Mouse (Mus musculus): ENCODE measurements around the gene Retnla. TPM values are rescaled to one million over a fixed set of nuclear protein-coding genes. Genes with fewer than 3 reads are reported as not detected.
"Not testable (repeated sequence)": the region's sequence is repeated elsewhere in the genome, so short reads cannot be mapped to it uniquely, and the experiment has no call there.

Retnla gene
- polyA plus RNA-seq, 1 experiment from 2014 or later, result not detected

GRCm38 (mm10) chr16:48865004-48865403 lies 22.7 kb downstream of the Retnla start:
- not testable (repeated sequence) for H3K36me3 ChIP-seq (replicated peaks; ENCODE audit: control insufficient read depth, insufficient read depth, low read depth, low read length); H3K4me1 ChIP-seq (ENCODE audit: control insufficient read depth, insufficient read depth, low read length); H3K4me2 ChIP-seq (ENCODE audit: low read depth, low read length); DNase-seq (ENCODE audit: low spot score); H3K9ac ChIP-seq (replicated peaks; ENCODE audit: low read length); H3K4me3 ChIP-seq (ENCODE audit: low read depth, low read length); H3K9me3 ChIP-seq (replicated peaks; ENCODE audit: control insufficient read depth, low read length); H3K27me3 ChIP-seq (ENCODE audit: control insufficient read depth, insufficient read depth, low read length); H3K27ac ChIP-seq (replicated peaks; ENCODE audit: low read depth, low read length); ATAC-seq (replicated peaks; ENCODE audit: insufficient number of reproducible peaks, low FRiP score, low TSS enrichment, low read depth)
- 89% methylated on average over 1 of the region's 1 CpGs for WGBS

- H3K4me1 ChIP-seq (ENCODE audit: control insufficient read depth, insufficient read depth, low read length), result no peaks in the 10 kb centered on the region
- H3K9me3 ChIP-seq (replicated peaks; ENCODE audit: control insufficient read depth, low read length), result no peaks in the 10 kb centered on the region
- H3K4me3 ChIP-seq (ENCODE audit: low read depth, low read length), result no peak overlapping the region
- WGBS, result 70% methylated on average over 2 of the region's 2 CpGs
- H3K27me3 ChIP-seq (ENCODE audit: control insufficient read depth, insufficient read depth, low read length), result no peaks in the 10 kb centered on the region
- no peak overlapping the region for H3K4me2 ChIP-seq (ENCODE audit: low read depth, low read length)
- ATAC-seq (replicated peaks; ENCODE audit: insufficient number of reproducible peaks, low FRiP score, low TSS enrichment, low read depth) (no peak), DNase-seq (ENCODE audit: low spot score) (no peak)
- H3K9ac ChIP-seq (replicated peaks; ENCODE audit: low read length), result no peak overlapping the region
- H3K36me3 ChIP-seq (replicated peaks; ENCODE audit: control insufficient read depth, insufficient read depth, low read depth, low read length), result no peaks in the 10 kb centered on the region
- no peak overlapping the region for H3K27ac ChIP-seq (replicated peaks; ENCODE audit: low read depth, low read length)
Observed at GRCm38 (mm10) chr16:48867690-48868089, 25.3 kb downstream of the Retnla start.

GRCm38 (mm10) chr16:48868663-48869062 lies 26.3 kb downstream of the Retnla start:
- Histone ChIP-seq H3K36me3 (replicated peaks; ENCODE audit: control insufficient read depth, insufficient read depth, low read depth, low read length) (no peaks in the 10 kb centered on the region), H3K9me3 (replicated peaks; ENCODE audit: control insufficient read depth, low read length) (no peaks in the 10 kb centered on the region), H3K4me1 (ENCODE audit: control insufficient read depth, insufficient read depth, low read length) (no peaks in the 10 kb centered on the region), H3K4me3 (ENCODE audit: low read depth, low read length) (no peak overlapping the region), H3K27me3 (ENCODE audit: control insufficient read depth, insufficient read depth, low read length) (no peaks in the 10 kb centered on the region), H3K27ac (replicated peaks; ENCODE audit: low read depth, low read length) (no peak overlapping the region), H3K9ac (replicated peaks; ENCODE audit: low read length) (no peak overlapping the region), H3K4me2 (ENCODE audit: low read depth, low read length) (no peak overlapping the region)
- ATAC-seq (replicated peaks; ENCODE audit: insufficient number of reproducible peaks, low FRiP score, low TSS enrichment, low read depth) (no peak), DNase-seq (ENCODE audit: low spot score) (no peak)
- 72% methylated on average over 1 of the region's 1 CpGs for WGBS

GRCm38 (mm10) chr16:48869671-48870070 lies 27.3 kb downstream of the Retnla start:
- H3K27ac ChIP-seq (replicated peaks; ENCODE audit: low read depth, low read length), result no peak overlapping the region
- H3K9me3 ChIP-seq (replicated peaks; ENCODE audit: control insufficient read depth, low read length), result no peaks in the 10 kb centered on the region
- no peaks in the 10 kb centered on the region for H3K36me3 ChIP-seq (replicated peaks; ENCODE audit: control insufficient read depth, insufficient read depth, low read depth, low read length)
- ATAC-seq (replicated peaks; ENCODE audit: insufficient number of reproducible peaks, low FRiP score, low TSS enrichment, low read depth), result no peak
- H3K9ac ChIP-seq (replicated peaks; ENCODE audit: low read length), result no peak overlapping the region
- no peak for DNase-seq (ENCODE audit: low spot score)
- H3K27me3 ChIP-seq (ENCODE audit: control insufficient read depth, insufficient read depth, low read length), result no peaks in the 10 kb centered on the region
- no peak overlapping the region for H3K4me3 ChIP-seq (ENCODE audit: low read depth, low read length)
- no peaks in the 10 kb centered on the region for H3K4me1 ChIP-seq (ENCODE audit: control insufficient read depth, insufficient read depth, low read length)
- 69% methylated on average over 3 of the region's 3 CpGs for WGBS
- H3K4me2 ChIP-seq (ENCODE audit: low read depth, low read length), result no peak overlapping the region

GRCm38 (mm10) chr16:48871754-48872153 lies 29.4 kb downstream of the Retnla start:
- Histone ChIP-seq H3K27me3 (ENCODE audit: control insufficient read depth, insufficient read depth, low read length) (no peaks in the 10 kb centered on the region), H3K9me3 (replicated peaks; ENCODE audit: control insufficient read depth, low read length) (no peaks in the 10 kb centered on the region), H3K4me3 (ENCODE audit: low read depth, low read length) (no peak overlapping the region), H3K36me3 (replicated peaks; ENCODE audit: control insufficient read depth, insufficient read depth, low read depth, low read length) (no peaks in the 10 kb centered on the region), H3K27ac (replicated peaks; ENCODE audit: low read depth, low read length) (no peak overlapping the region), H3K4me1 (ENCODE audit: control insufficient read depth, insufficient read depth, low read length) (no peaks in the 10 kb centered on the region), H3K4me2 (ENCODE audit: low read depth, low read length) (no peak overlapping the region), H3K9ac (replicated peaks; ENCODE audit: low read length) (no peak overlapping the region)
- 96% methylated on average over 1 of the region's 1 CpGs for WGBS
- no peak for DNase-seq (ENCODE audit: low spot score)
- ATAC-seq (replicated peaks; ENCODE audit: insufficient number of reproducible peaks, low FRiP score, low TSS enrichment, low read depth), result no peak

- Histone ChIP-seq H3K9ac (replicated peaks; ENCODE audit: low read length) (no peak within 1 kb of the TSS), H3K27ac (replicated peaks; ENCODE audit: low read depth, low read length) (no peak within 1 kb of the TSS), H3K4me2 (ENCODE audit: low read depth, low read length) (no peak within 1 kb of the TSS), H3K9me3 (replicated peaks; ENCODE audit: control insufficient read depth, low read length) (no peaks in the 10 kb centered on the region), H3K36me3 (replicated peaks; ENCODE audit: control insufficient read depth, insufficient read depth, low read depth, low read length) (no peaks in the 10 kb centered on the region), H3K4me3 (ENCODE audit: low read depth, low read length) (no peak within 1 kb of the TSS), H3K4me1 (ENCODE audit: control insufficient read depth, insufficient read depth, low read length) (no peaks in the 10 kb centered on the region), H3K27me3 (ENCODE audit: control insufficient read depth, insufficient read depth, low read length) (no peaks in the 10 kb centered on the region)
- DNase-seq (ENCODE audit: low spot score) (no peak), ATAC-seq (replicated peaks; ENCODE audit: insufficient number of reproducible peaks, low FRiP score, low TSS enrichment, low read depth) (no peak)
- WGBS, result 68% methylated on average over 4 of the region's 4 CpGs
Observed at GRCm38 (mm10) chr16:48872321-48872720, 30.0 kb downstream of the Retnla start, which contains the start of gene Retnlg. Retnlg (plus strand) TSS chr16:48872621.

- no peak overlapping the region for H3K4me3 ChIP-seq (ENCODE audit: low read depth, low read length)
- ATAC-seq (replicated peaks; ENCODE audit: insufficient number of reproducible peaks, low FRiP score, low TSS enrichment, low read depth), result no peak
- DNase-seq (ENCODE audit: low spot score), result no peak
- H3K9ac ChIP-seq (replicated peaks; ENCODE audit: low read length), result no peak overlapping the region
- no peaks in the 10 kb centered on the region for H3K36me3 ChIP-seq (replicated peaks; ENCODE audit: control insufficient read depth, insufficient read depth, low read depth, low read length)
- H3K27ac ChIP-seq (replicated peaks; ENCODE audit: low read depth, low read length), result no peak overlapping the region
- no peaks in the 10 kb centered on the region for H3K9me3 ChIP-seq (replicated peaks; ENCODE audit: control insufficient read depth, low read length)
- no peak overlapping the region for H3K4me2 ChIP-seq (ENCODE audit: low read depth, low read length)
- 65% methylated on average over 2 of the region's 2 CpGs for WGBS
- H3K27me3 ChIP-seq (ENCODE audit: control insufficient read depth, insufficient read depth, low read length), result no peaks in the 10 kb centered on the region
- no peaks in the 10 kb centered on the region for H3K4me1 ChIP-seq (ENCODE audit: control insufficient read depth, insufficient read depth, low read length)
Observed at GRCm38 (mm10) chr16:48890733-48891132, 48.4 kb downstream of the Retnla start.

All from embryonic facial prominence, embryonic 11.5 days (tissue).